Mouse (Mus musculus) heart, embryonic 14.5 days (tissue): ENCODE measurements around the gene Mug1. TPM values are rescaled to one million over a fixed set of nuclear protein-coding genes. Genes with fewer than 3 reads are reported as not detected.
A peak's percentile ranks its signal among the peaks of the same experiment; 100 is the strongest.
"Not testable (repeated sequence)": the region's sequence is repeated elsewhere in the genome, so short reads cannot be mapped to it uniquely, and the experiment has no call there.

ENCODE experiments used
- ATAC-seq: fragments of 200-750 bp; cut with Nextera tagmentation; 2 replicates; pipeline ENCODE4 v1.8.0; 2017; ENCODE audit warnings: low read depth, moderate TSS enrichment; ENCODE audit not compliant: insufficient number of reproducible peaks, insufficient read depth, low FRiP score
- H3K27ac ChIP-seq, 2 experiments: fragments of 200-500 bp in 1 of 2; fragments of 300-500 bp in 1 of 2; sonication (generic) in 1 of 2; replicated peaks in 1 of 2; 2 replicates each; pipeline ENCODE4 v1.5.1; 2012 to 2014; ENCODE audit warnings: low read depth in 2 of 2, low read length in 2 of 2, control low read depth in 1 of 2, mild to moderate bottlenecking in 1 of 2, mixed read lengths in 1 of 2; ENCODE audit not compliant: control insufficient read depth in 1 of 2, insufficient read depth in 1 of 2
- H3K27me3 ChIP-seq: fragments of 300-500 bp; sonication (generic); 2 replicates; pipeline ENCODE4 v1.6.1; 2014; ENCODE audit warnings: mild to moderate bottlenecking, low read length, control low read depth; ENCODE audit not compliant: control insufficient read depth, insufficient read depth
- H3K36me3 ChIP-seq: fragments of 300-500 bp; sonication (generic); 2 replicates; pipeline ENCODE4 v1.6.1; 2014; ENCODE audit warnings: mild to moderate bottlenecking, control low read depth, low read length, mixed read lengths; ENCODE audit not compliant: control insufficient read depth, insufficient read depth
- H3K4me1 ChIP-seq, 2 experiments: fragments of 200-500 bp in 1 of 2; fragments of 300-500 bp in 1 of 2; sonication (generic) in 1 of 2; 2 replicates each; pipeline ENCODE4 v1.6.1; 2012 to 2014; ENCODE audit warnings: low read length in 2 of 2, control low read depth in 1 of 2, mixed read lengths in 1 of 2; ENCODE audit not compliant: control insufficient read depth in 2 of 2, insufficient read depth in 2 of 2
- H3K4me2 ChIP-seq: fragments of 300-500 bp; sonication (generic); 2 replicates; pipeline ENCODE4 v1.6.1; 2014; ENCODE audit warnings: mild to moderate bottlenecking, low read length
- H3K4me3 ChIP-seq, 2 experiments: fragments of 200-500 bp in 1 of 2; fragments of 300-500 bp in 1 of 2; sonication (generic) in 1 of 2; 2 replicates each; pipeline ENCODE4 v1.5.1; 2012 to 2014; ENCODE audit warnings: low read length in 2 of 2, mild to moderate bottlenecking in 2 of 2, control low read depth in 1 of 2, low read depth in 1 of 2, moderate library complexity in 1 of 2; ENCODE audit not compliant: control insufficient read depth in 1 of 2, insufficient read depth in 1 of 2
- H3K9ac ChIP-seq: fragments of 300-500 bp; sonication (generic); 2 replicates; pipeline ENCODE4 v1.6.1; 2014; ENCODE audit warnings: mild to moderate bottlenecking, low read length
- H3K9me3 ChIP-seq: fragments of 300-500 bp; sonication (generic); 2 replicates; pipeline ENCODE4 v1.6.1; 2016; ENCODE audit warnings: low read length, control low read depth; ENCODE audit not compliant: control insufficient read depth
- WGBS: fragments of 180-500 bp; shearing (Covaris S2); extraction: QIAGEN DNeasy Blood & Tissue Kit; methylation state at CpG from one replicate; pipeline ENCODE4 v1.1.7; 2014; 5-methylcytosine and 5-hydroxymethylcytosine counted together
- polyA plus RNA-seq: library from polyadenylated mRNA; unstranded; fragments of >200 nt; fragmentation: Nextera tagmentation; extraction: Ambion mirVana; gene quantifications from 2 replicates; pipeline ENCODE4 v1.2.1, GENCODE M21; 2014

Mug1 gene
- polyA plus RNA-seq, result 0.09 TPM in 1 of 2 replicates, not detected in the other

GRCm38 (mm10) chr6:121838271-121838670 lies at the start of gene Mug1:
TSS of gene Mug1 (plus strand) at chr6:121838541.
- 77% methylated on average over 4 of the region's 4 CpGs for WGBS
- ATAC-seq, result not testable (repeated sequence)

GRCm38 (mm10) chr6:121828034-121828433 lies 10.3 kb upstream of the Mug1 start:
- H3K9me3 ChIP-seq, result no peaks in the 10 kb centered on the region
- no peaks in the 10 kb centered on the region for H3K27me3 ChIP-seq
- WGBS, result 69% methylated on average over 4 of the region's 4 CpGs
- H3K36me3 ChIP-seq, result no peaks in the 10 kb centered on the region
- no peak overlapping the region for H3K4me3 ChIP-seq
- no peaks in the 10 kb centered on the region for H3K4me1 ChIP-seq
- ATAC-seq, result no peak
- H3K27ac ChIP-seq, result no peak overlapping the region
- no peak overlapping the region for H3K9ac ChIP-seq
- H3K4me2 ChIP-seq, result no peak overlapping the region

More at GRCm38 (mm10) chr6:121838271-121838670, at the start of gene Mug1:
- not testable (repeated sequence) for H3K4me3 ChIP-seq, H3K4me2 ChIP-seq, H3K9me3 ChIP-seq, H3K27me3 ChIP-seq, H3K27ac ChIP-seq, H3K4me1 ChIP-seq, H3K9ac ChIP-seq, H3K36me3 ChIP-seq

DNA sequence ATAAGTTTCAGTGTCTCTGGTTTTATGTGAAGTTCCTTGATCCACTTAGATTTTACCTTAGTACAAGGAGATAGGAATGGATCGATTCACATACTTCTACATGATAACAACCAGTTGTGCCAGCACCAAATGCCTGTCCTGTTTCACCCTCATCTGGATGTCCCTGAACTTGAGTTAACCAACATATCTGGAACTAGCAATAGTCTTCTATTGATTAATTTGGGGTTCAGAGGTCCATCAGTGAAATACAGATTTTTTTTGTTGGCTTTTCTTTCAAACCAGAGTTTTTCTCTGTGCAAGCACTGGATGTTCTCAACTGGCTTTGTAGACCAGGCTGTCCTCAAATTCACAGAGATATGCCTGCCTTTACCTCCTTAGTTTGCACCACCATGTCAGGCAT lies 2.0 kb upstream of the Mug1 start:
- no peak overlapping the region for H3K9ac ChIP-seq

DNA sequence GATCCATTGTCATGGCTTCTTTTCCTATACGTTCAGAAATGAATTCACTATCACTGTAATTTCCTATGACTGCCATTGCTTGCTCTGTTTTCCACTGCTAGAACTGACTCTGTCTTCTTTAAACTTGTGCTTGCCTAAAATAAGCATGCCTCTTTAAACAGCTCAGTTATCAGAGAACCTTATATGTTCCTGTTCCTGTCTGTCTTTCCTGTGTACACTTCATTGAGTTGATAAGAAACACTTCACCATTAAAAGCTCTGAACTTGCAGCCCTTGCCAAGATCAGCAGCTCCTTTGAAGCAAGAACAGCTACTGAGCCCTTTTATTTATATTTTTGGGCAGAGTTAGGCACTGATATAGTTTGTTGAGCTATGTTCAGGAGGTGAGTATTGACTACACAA lies 10.0 kb downstream of the Mug1 start:
- 8% methylated on average over 1 of the region's 1 CpGs for WGBS
- ATAC-seq, result peak; percentile 84
- H3K4me3 ChIP-seq, result no peak overlapping the region
- H3K36me3 ChIP-seq, result no peaks in the 10 kb centered on the region
- H3K9me3 ChIP-seq, result no peaks in the 10 kb centered on the region
- H3K9ac ChIP-seq, result no peak overlapping the region
- no peak overlapping the region for H3K4me2 ChIP-seq
- H3K27me3 ChIP-seq, result no peaks in the 10 kb centered on the region
- H3K4me1 ChIP-seq, result peaks cover 0 to 3% of the 10 kb centered on the region in 2 experiments; a peak in 1 of 4 replicates
- H3K27ac ChIP-seq, result peak overlapping the region in 1 of 2 experiments; percentile 3; a peak in 1 of 4 replicates

More for the DNA sequence above, 2.0 kb upstream of the Mug1 start:
- H3K27me3 ChIP-seq, result no peaks in the 10 kb centered on the region
- WGBS, result 89% methylated on average over 1 of the region's 1 CpGs
- H3K9me3 ChIP-seq, result no peaks in the 10 kb centered on the region
- no peak overlapping the region for H3K4me2 ChIP-seq
- no peak for ATAC-seq
- no peaks in the 10 kb centered on the region for H3K36me3 ChIP-seq
- H3K4me1 ChIP-seq, result no peaks in the 10 kb centered on the region
- H3K4me3 ChIP-seq, result no peak overlapping the region
- H3K27ac ChIP-seq, result no peak overlapping the region

Other genes starting within 250 kb of the Mug1 start
- 1.2 and 1.7 TPM in 2 replicates for gene A2m, start 203.2 kb upstream of the Mug1 start, polyA plus RNA-seq
- gene Gm7298, start 105.6 kb upstream of the Mug1 start, polyA plus RNA-seq, result not detected in 2 replicates
- not detected in 2 replicates for gene Mug2, start 168.2 kb downstream of the Mug1 start, polyA plus RNA-seq